In genomic region chr9:63927340-63928049, GRCm38 (mm10) we compare ENCODE assay signal across 8 mouse cellular contexts.
A peak's percentile ranks its signal among the peaks of the same experiment; 100 is the strongest.
DNase-seq lines count a peak whose midpoint lies in the region; ATAC-seq lines count a peak whose summit lies in the region.

No protein-coding gene starts in this region.

- no peaks in the 10 kb centered on the region for H3K9me3 ChIP-seq in hindbrain, embryonic 16.5 days (ENCODE audit: control insufficient read depth, low read length)
- H3K9me3 ChIP-seq in liver, embryonic 15.5 days (replicated peaks), result no peaks in the 10 kb centered on the region
- no peaks in the 10 kb centered on the region for H3K9me3 ChIP-seq in neural tube, embryonic 15.5 days (replicated peaks)

- WGBS in hindbrain, embryonic 16.5 days, result 6% methylated on average over 34 of the region's 34 CpGs
- WGBS in liver, embryonic 15.5 days (ENCODE audit: insufficient replicate concordance), result 13% methylated on average over 34 of the region's 34 CpGs
- 7% methylated on average over 32 of the region's 34 CpGs for WGBS in neural tube, embryonic 15.5 days

- H3K4me2 ChIP-seq in hindbrain, embryonic 16.5 days (ENCODE audit: low read length), result peak overlapping the region; percentile 44
- peak overlapping the region; percentile 33 for H3K4me2 ChIP-seq in liver, embryonic 15.5 days
- peak overlapping the region; percentile 53 for H3K4me2 ChIP-seq in neural tube, embryonic 15.5 days

- peak; percentile 68 for DNase-seq in MN1 (ENCODE audit: low spot score)
- peak; percentile 8 for DNase-seq in cerebellum, adult 8-10 months
- DNase-seq in gastrocnemius, postnatal 10 days, result peak; percentile 59
- no peak for DNase-seq in frontal cortex, postnatal 25 days (ENCODE audit: low spot score in 2 of 2)

- no peaks in the 10 kb centered on the region for H3K36me3 ChIP-seq in hindbrain, embryonic 16.5 days (ENCODE audit: control insufficient read depth, insufficient read depth, low read length)
- no peaks in the 10 kb centered on the region for H3K36me3 ChIP-seq in liver, embryonic 15.5 days (replicated peaks)
- no peaks in the 10 kb centered on the region for H3K36me3 ChIP-seq in neural tube, embryonic 15.5 days

- H3K4me1 ChIP-seq in hindbrain, embryonic 16.5 days (ENCODE audit: control insufficient read depth, insufficient read depth, low read depth, low read length), result peaks cover 9% of the 10 kb centered on the region
- H3K4me1 ChIP-seq in liver, embryonic 15.5 days (replicated peaks), result peaks cover 10% of the 10 kb centered on the region; the same call in 1 of the 2 replicates
- H3K4me1 ChIP-seq in neural tube, embryonic 15.5 days, result peaks cover 19% of the 10 kb centered on the region

- peak overlapping the region; percentile 5 for H3K9ac ChIP-seq in hindbrain, embryonic 16.5 days (ENCODE audit: low read depth, low read length)
- no peak overlapping the region for H3K9ac ChIP-seq in liver, embryonic 15.5 days
- peak overlapping the region; percentile 36 for H3K9ac ChIP-seq in neural tube, embryonic 15.5 days (replicated peaks)

- no peak overlapping the region for H3K4me3 ChIP-seq in hindbrain, embryonic 16.5 days (ENCODE audit: low read length)
- 0 out of 2 replicates have a peak overlapping the region, but pooled peaks have one; percentile 7 for H3K4me3 ChIP-seq in liver, embryonic 15.5 days (replicated peaks)
- 0 out of 2 replicates have a peak overlapping the region, but pooled peaks have one; percentile 12 for H3K4me3 ChIP-seq in neural tube, embryonic 15.5 days (replicated peaks)

- H3K27me3 ChIP-seq in hindbrain, embryonic 16.5 days (replicated peaks; ENCODE audit: control insufficient read depth, insufficient read depth, low read length), result no peaks in the 10 kb centered on the region
- peaks cover 44% of the 10 kb centered on the region for H3K27me3 ChIP-seq in liver, embryonic 15.5 days
- peaks cover 13% of the 10 kb centered on the region for H3K27me3 ChIP-seq in neural tube, embryonic 15.5 days (replicated peaks)

- no peak overlapping the region for H3K27ac ChIP-seq in hindbrain, embryonic 16.5 days (ENCODE audit: low read depth, low read length)
- H3K27ac ChIP-seq in liver, embryonic 15.5 days (replicated peaks), result no peak overlapping the region
- H3K27ac ChIP-seq in neural tube, embryonic 15.5 days (replicated peaks), result 0 out of 2 replicates have a peak overlapping the region, but pooled peaks have one; percentile 10

- no peak for ATAC-seq in hindbrain, embryonic 16.5 days
- ATAC-seq in liver, embryonic 15.5 days (ENCODE audit: insufficient read depth), result no peak
- ATAC-seq in neural tube, embryonic 15.5 days (ENCODE audit: low FRiP score), result no peak
- no peak for ATAC-seq in inflammation-experienced regulatory T-cells, adult 6 months

Comparison
In these comparisons a context has a peak if more than half of its experiments do, and no peak if none do; other contexts are left out.
1. DNase-seq: peak in MN1 (single experiment), cerebellum, adult 8-10 months (single experiment) and gastrocnemius, postnatal 10 days (single experiment); none in frontal cortex, postnatal 25 days (0 of 2).
2. Peak in every context shown above with its lines, with median percentiles within 50 percentile points of each other: H3K4me2 ChIP-seq.